Mouse (Mus musculus): ENCODE data around the gene Ptger2.

DNA sequence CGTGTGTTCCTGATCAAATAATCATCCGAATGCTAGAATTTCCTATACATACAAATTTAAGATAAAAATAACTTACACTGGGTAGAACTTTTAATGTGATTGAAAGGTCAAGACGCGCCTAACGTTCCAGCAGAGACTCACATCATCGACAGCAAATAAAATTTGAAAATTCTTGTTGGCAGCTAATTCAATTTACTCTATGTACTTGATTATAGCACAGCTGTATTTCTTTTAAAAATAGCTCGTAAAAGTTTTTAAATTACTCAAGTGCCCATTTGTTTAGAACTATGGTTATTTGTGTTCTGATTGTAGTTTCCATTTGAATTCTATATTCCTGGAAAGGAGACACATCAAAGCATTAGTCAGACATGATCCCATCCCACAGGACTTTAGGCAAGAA, 63.1 kb downstream of the Ptger2 start:
- TF ChIP-seq CTCF (IDR thresholded peaks at IDR 0.05; ENCODE audit: low read depth) (no peak), EP300 (optimal IDR thresholded peaks at IDR 0.05) (no peak)

All from stomach, postnatal 0 days (tissue).